Mouse (Mus musculus): ENCODE measurements at regions not wholly inside any gene's neighbourhood (a gene's known extent, or its start where the extent isn't known, plus 50 kb on each side); places are given as distances from the start of the nearest gene placed in this dataset.
"Not testable (repeated sequence)": the region's sequence is repeated elsewhere in the genome, so short reads cannot be mapped to it uniquely, and the experiment has no call there.

GRCm38 (mm10) chr15:16130862-16131261 lies 597.7 kb upstream of the Cdh9 start:
- intact Hi-C loops (cut with DNase I): no loop called here
- no peak for TF ChIP-seq CTCF (IDR thresholded peaks at IDR 0.05)
- no peak overlapping the region for H3K27ac ChIP-seq

GRCm38 (mm10) chr15:16158164-16158563 lies 570.4 kb upstream of the Cdh9 start:
- H3K4me3 ChIP-seq: no peak overlapping the region
- intact Hi-C loops (cut with DNase I): no loop called here
- H3K27ac ChIP-seq: no peak overlapping the region
- DNase-seq (ENCODE audit: extremely low spot score in 1 of 2, low spot score in 2 of 2): no peak
- no peak for TF ChIP-seq CTCF (IDR thresholded peaks at IDR 0.05)

More at GRCm38 (mm10) chr15:16130862-16131261, 597.7 kb upstream of the Cdh9 start:
- no peak overlapping the region for H3K4me3 ChIP-seq
- no peak for DNase-seq (ENCODE audit: extremely low spot score in 1 of 2, low spot score in 2 of 2)

DNA sequence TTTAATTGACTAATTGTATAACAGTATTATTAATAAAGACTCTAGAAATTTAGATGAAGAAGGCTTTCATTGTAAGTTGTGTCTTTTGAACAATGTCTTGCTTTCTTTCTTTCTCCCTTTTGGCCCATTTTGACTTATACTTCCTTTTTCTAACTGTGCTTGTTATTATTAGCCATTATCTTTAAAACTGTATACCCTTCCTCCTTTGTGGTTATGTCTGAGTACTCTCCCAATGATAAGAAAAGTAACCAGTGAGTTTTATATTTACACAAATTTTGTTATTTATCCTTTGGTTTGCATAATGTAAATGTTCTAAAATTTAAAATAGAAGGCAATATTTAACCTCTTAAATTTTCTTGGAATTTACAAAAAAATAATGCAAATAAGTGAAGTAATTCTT lies 564.6 kb upstream of the Cdh9 start:
- DNase-seq (ENCODE audit: extremely low spot score in 1 of 2, low spot score in 2 of 2): no peak
- intact Hi-C loops (cut with DNase I): no loop called here
- Histone ChIP-seq H3K27ac (no peak overlapping the region), H3K4me3 (no peak overlapping the region)
- TF ChIP-seq CTCF (IDR thresholded peaks at IDR 0.05): no peak

GRCm38 (mm10) chr15:16213354-16213753 lies 515.2 kb upstream of the Cdh9 start:
- no peak for TF ChIP-seq CTCF (IDR thresholded peaks at IDR 0.05)
- intact Hi-C loops (cut with DNase I): no loop called here
- no peak for DNase-seq (ENCODE audit: extremely low spot score in 1 of 2, low spot score in 2 of 2)

GRCm38 (mm10) chr15:16221648-16222047 lies 506.9 kb upstream of the Cdh9 start:
- intact Hi-C loops (cut with DNase I): no loop called here
- DNase-seq (ENCODE audit: extremely low spot score in 1 of 2, low spot score in 2 of 2): no peak
- Histone ChIP-seq H3K27ac (no peak overlapping the region), H3K4me3 (no peak overlapping the region)
- peak; percentile 20 for TF ChIP-seq CTCF (IDR thresholded peaks at IDR 0.05)

More at GRCm38 (mm10) chr15:16213354-16213753, 515.2 kb upstream of the Cdh9 start:
- H3K4me3 ChIP-seq: no peak overlapping the region
- no peak overlapping the region for H3K27ac ChIP-seq

DNA sequence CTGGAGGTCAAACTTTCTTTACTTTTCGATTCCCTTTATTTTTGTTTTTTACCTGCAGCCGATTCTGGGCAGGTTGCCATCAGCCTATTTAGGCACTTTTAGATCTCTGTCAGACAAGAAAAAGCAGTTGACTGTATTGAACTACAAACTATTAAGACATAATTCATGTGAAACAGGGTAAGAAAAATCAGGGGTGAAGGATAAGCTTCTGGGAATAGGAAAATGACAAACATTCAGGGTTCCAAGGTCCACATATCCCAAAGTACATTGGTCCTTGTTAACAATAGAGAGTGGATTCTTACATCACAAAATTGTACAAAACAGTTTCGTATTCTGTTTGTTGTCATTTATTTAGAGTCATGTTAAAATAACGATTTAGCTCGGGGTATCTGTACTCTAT lies 480.0 kb upstream of the Cdh9 start:
- TF ChIP-seq CTCF (IDR thresholded peaks at IDR 0.05): no peak
- Histone ChIP-seq H3K27ac (no peak overlapping the region), H3K4me3 (no peak overlapping the region)
- intact Hi-C loops (cut with DNase I): no loop called here
- no peak for DNase-seq (ENCODE audit: extremely low spot score in 1 of 2, low spot score in 2 of 2)

- Histone ChIP-seq H3K4me3 (no peak overlapping the region), H3K27ac (no peak overlapping the region)
- intact Hi-C loops (cut with DNase I): no loop called here
- no peak for DNase-seq (ENCODE audit: extremely low spot score in 1 of 2, low spot score in 2 of 2)
- TF ChIP-seq CTCF (IDR thresholded peaks at IDR 0.05): no peak
Observed at GRCm38 (mm10) chr15:16285166-16285565, 443.4 kb upstream of the Cdh9 start.

- DNase-seq (ENCODE audit: extremely low spot score in 1 of 2, low spot score in 2 of 2); intact Hi-C loops (cut with DNase I); H3K4me3 ChIP-seq; H3K27ac ChIP-seq: not testable (repeated sequence)
Observed at GRCm38 (mm10) chr15:16294553-16294952, 434.0 kb upstream of the Cdh9 start.

DNA sequence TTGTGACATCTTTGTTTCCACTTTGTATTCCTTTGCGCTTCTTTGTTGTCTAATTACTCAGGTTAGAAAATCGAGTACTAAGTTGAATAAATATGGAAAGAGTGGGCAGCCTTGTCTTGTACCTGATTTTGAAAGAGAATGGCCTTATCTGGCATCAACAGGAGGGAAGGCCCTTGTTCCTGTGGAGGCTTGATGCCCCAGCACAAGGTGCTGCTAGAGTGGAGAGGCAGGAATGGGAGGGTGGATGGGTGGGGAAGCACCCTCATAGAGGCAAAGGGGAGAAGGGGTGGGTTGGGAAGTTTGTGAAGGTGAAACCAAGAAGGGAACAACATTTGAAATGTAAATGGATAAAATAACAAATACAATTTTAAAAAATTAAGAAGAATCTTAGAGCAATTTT lies 418.9 kb upstream of the Cdh9 start:
- intact Hi-C loops (cut with DNase I): no loop called here
- H3K27ac ChIP-seq: no peak overlapping the region

DNA sequence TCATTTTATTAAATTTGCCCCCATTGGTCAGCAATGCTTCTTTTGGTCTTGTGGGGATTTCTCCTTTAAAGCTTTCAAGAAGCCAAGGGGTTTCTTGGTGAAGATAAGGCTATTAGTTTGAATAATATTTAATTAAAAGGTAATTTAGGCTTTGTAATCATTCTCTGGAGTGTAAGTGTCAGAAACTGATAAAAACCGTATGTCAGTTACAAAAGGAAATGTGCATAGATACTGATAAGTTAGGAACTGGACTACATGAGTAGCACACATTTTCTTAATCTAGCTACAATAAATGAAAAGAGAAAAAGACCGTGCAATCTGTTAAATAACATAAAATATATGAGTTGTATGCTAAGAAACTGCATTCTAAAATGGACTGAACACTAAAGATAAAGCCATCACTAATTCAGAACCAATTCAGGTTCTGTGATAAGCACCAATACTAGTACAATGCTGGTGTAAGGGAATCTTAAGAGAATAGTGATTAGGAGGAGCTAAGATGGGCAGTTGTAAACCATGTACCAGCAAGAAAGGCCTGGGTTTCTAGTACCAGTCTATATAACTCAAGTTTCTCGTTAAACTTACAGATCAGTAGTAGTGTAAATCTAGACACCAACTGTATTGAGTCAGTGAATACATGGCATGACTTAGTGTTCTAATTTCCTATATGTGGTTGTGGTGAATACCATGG lies 416.5 kb upstream of the Cdh9 start:
- TF ChIP-seq CTCF (IDR thresholded peaks at IDR 0.05): no peak
- no peak for DNase-seq (ENCODE audit: extremely low spot score in 1 of 2, low spot score in 2 of 2)
- Histone ChIP-seq H3K27ac (no peak overlapping the region), H3K4me3 (no peak overlapping the region)
- intact Hi-C loops (cut with DNase I): no loop called here

More for the DNA sequence above, 418.9 kb upstream of the Cdh9 start:
- no peak for DNase-seq (ENCODE audit: extremely low spot score in 1 of 2, low spot score in 2 of 2)
- no peak overlapping the region for H3K4me3 ChIP-seq
- TF ChIP-seq CTCF (IDR thresholded peaks at IDR 0.05): no peak

DNA sequence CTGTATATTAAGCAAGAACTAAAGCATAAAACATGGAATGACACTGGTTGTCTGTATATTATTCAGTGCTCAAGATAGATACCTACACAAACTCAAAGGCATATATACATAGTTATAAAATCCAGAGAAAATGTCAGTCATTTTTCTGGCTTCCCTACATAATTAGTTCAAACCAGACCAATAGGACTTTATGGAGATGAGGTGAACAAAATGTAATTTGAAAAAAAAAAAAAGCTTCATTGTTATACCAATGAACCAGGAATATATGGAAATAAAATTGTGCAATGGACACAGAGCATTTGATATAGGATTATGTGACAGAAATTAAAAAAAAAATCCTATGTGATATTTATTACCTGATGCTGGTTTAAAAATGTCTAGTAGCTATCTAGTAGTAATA lies 415.8 kb upstream of the Cdh9 start:
- intact Hi-C loops (cut with DNase I): no loop called here
- H3K4me3 ChIP-seq: no peak overlapping the region
- no peak for DNase-seq (ENCODE audit: extremely low spot score in 1 of 2, low spot score in 2 of 2)
- no peak for TF ChIP-seq CTCF (IDR thresholded peaks at IDR 0.05)
- H3K27ac ChIP-seq: no peak overlapping the region

DNA sequence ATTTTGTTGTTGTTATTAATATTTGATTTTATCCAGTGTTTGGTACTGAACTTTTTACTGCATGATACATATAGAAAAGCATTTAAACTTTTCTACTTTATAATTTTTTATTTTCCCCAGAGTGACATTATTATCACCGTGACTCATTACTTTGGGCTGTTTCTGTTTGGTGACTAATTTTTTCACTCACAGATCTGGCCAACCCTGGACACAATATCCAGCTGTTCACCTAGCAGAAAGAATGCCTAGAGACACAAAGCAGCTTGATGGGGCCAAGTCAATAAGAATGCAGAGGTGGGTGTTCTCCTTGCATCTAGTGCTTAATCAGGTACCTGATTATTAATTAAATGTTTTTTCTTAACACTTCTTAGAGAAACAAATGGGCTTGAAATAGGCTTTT lies 414.7 kb upstream of the Cdh9 start:
- no peak overlapping the region for H3K27ac ChIP-seq
- intact Hi-C loops (cut with DNase I): no loop called here
- no peak for DNase-seq (ENCODE audit: extremely low spot score in 1 of 2, low spot score in 2 of 2)
- no peak for TF ChIP-seq CTCF (IDR thresholded peaks at IDR 0.05)
- no peak overlapping the region for H3K4me3 ChIP-seq

DNA sequence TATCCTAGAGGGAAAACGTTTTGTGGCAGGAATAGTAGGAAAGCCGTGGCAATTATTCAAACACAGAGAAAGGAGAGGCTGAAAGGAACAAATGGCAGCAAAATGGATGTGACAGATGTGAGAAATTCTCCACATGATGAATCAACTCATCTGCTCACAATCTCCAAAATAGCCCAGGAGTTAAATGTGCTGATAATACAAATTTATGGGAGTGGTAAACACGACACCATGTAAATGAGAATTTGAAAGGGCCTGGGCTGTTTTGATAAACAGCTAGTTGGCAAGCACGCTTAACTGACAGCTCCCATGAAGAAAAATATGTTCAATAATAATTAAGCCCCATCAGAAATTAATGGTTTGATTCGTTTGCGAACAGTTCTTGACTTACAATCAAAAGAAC lies 413.9 kb upstream of the Cdh9 start:
- Histone ChIP-seq H3K4me3 (no peak overlapping the region), H3K27ac (no peak overlapping the region)
- no peak for DNase-seq (ENCODE audit: extremely low spot score in 1 of 2, low spot score in 2 of 2)
- no peak for TF ChIP-seq CTCF (IDR thresholded peaks at IDR 0.05)
- intact Hi-C loops (cut with DNase I): no loop called here
